Mouse (Mus musculus): Measurements from ENCODE around the gene 4930469K13Rik. TPM values are rescaled to one million over a fixed set of nuclear protein-coding genes. Genes with fewer than 3 reads are reported as not detected.

The 4930469K13Rik gene
- polyA plus RNA-seq, 1 experiment from 2014 or later, result not detected

DNA sequence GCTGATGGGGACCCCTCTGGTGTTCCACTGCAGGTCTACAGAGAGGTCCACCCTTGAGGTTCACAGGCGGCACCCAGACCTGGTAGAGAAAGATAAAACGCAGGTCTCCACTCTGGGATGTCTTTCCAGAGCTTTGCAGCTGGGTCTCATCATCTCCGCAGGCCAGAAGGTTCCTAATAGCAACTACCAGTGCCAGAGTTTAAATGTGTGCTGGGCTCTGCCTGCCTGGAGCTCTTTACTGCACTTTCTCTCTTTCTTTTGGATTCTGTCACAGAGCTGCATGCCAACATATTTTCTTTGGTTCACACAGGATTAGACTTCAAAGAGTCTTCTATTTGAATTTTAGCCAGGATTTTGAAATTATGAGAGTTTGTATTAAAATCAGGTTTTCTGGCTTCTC, 129.2 kb downstream of the 4930469K13Rik start:
- Histone ChIP-seq H3K36me3 (ENCODE audit: control insufficient read depth, insufficient read depth, low read length) (no peaks in the 10 kb centered on the region), H3K4me1 (ENCODE audit: control insufficient read depth, insufficient read depth, low read length) (no peaks in the 10 kb centered on the region), H3K27me3 (ENCODE audit: control insufficient read depth, insufficient read depth, low read depth, low read length) (no peaks in the 10 kb centered on the region), H3K4me2 (ENCODE audit: low read length) (no peak overlapping the region), H3K4me3 (ENCODE audit: low read depth, low read length) (no peak overlapping the region), H3K9me3 (replicated peaks; ENCODE audit: control insufficient read depth, low read length, poor library complexity, severe bottlenecking) (no peaks in the 10 kb centered on the region), H3K9ac (ENCODE audit: low read depth, low read length) (no peak overlapping the region), H3K27ac (ENCODE audit: low read length) (no peak overlapping the region)
- ATAC-seq, result no peak
- 88% methylated on average over 3 of the region's 3 CpGs for WGBS

DNA sequence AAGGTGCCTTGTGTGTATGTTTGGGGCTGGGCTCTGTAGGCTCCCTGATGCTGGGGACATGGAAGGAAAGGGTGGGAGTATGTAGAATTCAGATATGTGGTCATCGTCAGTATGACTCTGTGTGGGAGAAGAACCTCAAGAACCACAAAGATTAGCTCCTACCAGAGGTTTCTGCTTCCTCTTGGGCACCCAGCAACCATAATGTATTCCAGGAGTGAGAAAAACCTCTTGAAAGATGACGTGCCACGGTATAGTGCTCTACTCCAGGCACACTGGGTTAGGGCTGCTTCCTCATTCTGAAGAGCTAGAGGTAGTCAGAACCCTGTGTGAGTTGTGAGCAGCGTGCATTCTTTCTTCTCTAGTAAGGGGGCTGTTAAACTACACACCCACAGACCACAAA, 130.6 kb downstream of the 4930469K13Rik start:
- no peak for ATAC-seq
- Histone ChIP-seq H3K4me1 (ENCODE audit: control insufficient read depth, insufficient read depth, low read length) (no peaks in the 10 kb centered on the region), H3K27me3 (ENCODE audit: control insufficient read depth, insufficient read depth, low read depth, low read length) (no peaks in the 10 kb centered on the region), H3K27ac (ENCODE audit: low read length) (no peak overlapping the region), H3K9ac (ENCODE audit: low read depth, low read length) (no peak overlapping the region), H3K9me3 (replicated peaks; ENCODE audit: control insufficient read depth, low read length, poor library complexity, severe bottlenecking) (no peaks in the 10 kb centered on the region), H3K36me3 (ENCODE audit: control insufficient read depth, insufficient read depth, low read length) (no peaks in the 10 kb centered on the region), H3K4me3 (ENCODE audit: low read depth, low read length) (no peak overlapping the region), H3K4me2 (ENCODE audit: low read length) (no peak overlapping the region)
- WGBS, result 79% methylated on average over 4 of the region's 4 CpGs

DNA sequence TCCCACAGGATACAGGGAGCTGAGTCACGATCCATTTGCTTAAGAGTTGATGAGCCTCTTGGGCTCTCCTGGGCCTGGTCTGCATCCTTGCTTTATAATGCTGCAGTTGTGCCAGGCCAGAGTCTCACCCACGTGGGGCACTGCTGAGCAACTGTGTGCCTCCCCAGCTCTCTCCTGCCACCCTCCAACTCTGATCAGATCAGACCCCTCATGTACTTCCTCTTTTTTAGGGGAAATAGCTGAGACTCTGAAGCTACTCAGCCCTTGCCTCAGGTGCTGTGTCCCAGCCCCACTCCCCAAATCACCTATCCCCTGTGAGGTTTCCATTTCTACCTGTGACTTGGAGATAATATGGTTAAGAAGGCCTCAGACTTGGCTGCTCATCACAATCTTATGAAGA, 133.0 kb downstream of the 4930469K13Rik start:
- no peaks in the 10 kb centered on the region for H3K36me3 ChIP-seq (ENCODE audit: control insufficient read depth, insufficient read depth, low read length)
- no peak overlapping the region for H3K4me2 ChIP-seq (ENCODE audit: low read length)
- H3K27me3 ChIP-seq (ENCODE audit: control insufficient read depth, insufficient read depth, low read depth, low read length), result no peaks in the 10 kb centered on the region
- 65% methylated on average over 2 of the region's 2 CpGs for WGBS
- H3K4me1 ChIP-seq (ENCODE audit: control insufficient read depth, insufficient read depth, low read length), result no peaks in the 10 kb centered on the region
- no peak for ATAC-seq
- no peaks in the 10 kb centered on the region for H3K9me3 ChIP-seq (replicated peaks; ENCODE audit: control insufficient read depth, low read length, poor library complexity, severe bottlenecking)
- no peak overlapping the region for H3K27ac ChIP-seq (ENCODE audit: low read length)
- H3K4me3 ChIP-seq (ENCODE audit: low read depth, low read length), result no peak overlapping the region
- no peak overlapping the region for H3K9ac ChIP-seq (ENCODE audit: low read depth, low read length)

DNA sequence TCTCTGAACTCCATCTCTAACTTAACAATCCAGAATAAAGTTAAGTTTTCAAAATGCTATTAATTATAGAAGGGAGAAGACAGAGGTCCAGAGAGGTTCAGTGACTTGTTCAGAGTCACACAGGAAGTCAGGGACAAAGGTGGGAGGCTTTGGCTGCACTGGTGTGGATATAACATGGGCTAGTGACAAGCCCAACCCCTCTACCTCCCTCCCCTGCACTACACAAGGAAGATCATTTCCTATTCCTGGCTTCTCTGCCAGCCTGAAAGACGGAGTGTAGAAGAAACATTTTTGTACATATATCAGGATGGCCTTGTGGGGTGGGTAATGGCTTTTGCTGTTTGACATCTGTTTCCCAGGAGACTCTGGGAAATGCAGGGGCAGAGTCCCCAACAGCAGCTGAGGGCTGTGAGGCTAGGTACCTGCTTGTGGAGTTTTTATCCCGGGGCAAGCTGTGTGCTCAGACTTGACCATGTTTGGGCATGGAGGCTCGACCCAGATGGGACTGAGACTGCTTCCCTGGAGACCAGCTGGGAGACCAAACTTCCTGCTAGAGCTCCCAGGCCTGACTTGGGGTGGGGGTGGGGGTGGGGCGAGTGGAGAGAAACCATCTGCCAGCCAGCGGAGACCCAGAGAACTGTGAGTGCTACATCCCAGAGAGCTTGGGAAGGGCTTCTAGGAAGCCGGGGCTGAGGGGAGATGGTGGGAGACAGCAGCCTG, 135.5 kb downstream of the 4930469K13Rik start, which contains the start of gene Kcnmb1:
Gene Kcnmb1, plus strand, starts transcription at position 326 of the 720 bp plus-strand sequence.
- H3K36me3 ChIP-seq (ENCODE audit: control insufficient read depth, insufficient read depth, low read length), result no peaks in the 10 kb centered on the region
- H3K27me3 ChIP-seq (ENCODE audit: control insufficient read depth, insufficient read depth, low read depth, low read length), result no peaks in the 10 kb centered on the region
- no peak within 1 kb of the TSS for H3K9ac ChIP-seq (ENCODE audit: low read depth, low read length)
- no peaks in the 10 kb centered on the region for H3K4me1 ChIP-seq (ENCODE audit: control insufficient read depth, insufficient read depth, low read length)
- no peak within 1 kb of the TSS for H3K27ac ChIP-seq (ENCODE audit: low read length)
- no peak within 1 kb of the TSS for H3K4me2 ChIP-seq (ENCODE audit: low read length)
- no peak for ATAC-seq
- 52% methylated on average over 6 of the region's 6 CpGs for WGBS
- H3K9me3 ChIP-seq (replicated peaks; ENCODE audit: control insufficient read depth, low read length, poor library complexity, severe bottlenecking), result no peaks in the 10 kb centered on the region
- no peak within 1 kb of the TSS for H3K4me3 ChIP-seq (ENCODE audit: low read depth, low read length)

DNA sequence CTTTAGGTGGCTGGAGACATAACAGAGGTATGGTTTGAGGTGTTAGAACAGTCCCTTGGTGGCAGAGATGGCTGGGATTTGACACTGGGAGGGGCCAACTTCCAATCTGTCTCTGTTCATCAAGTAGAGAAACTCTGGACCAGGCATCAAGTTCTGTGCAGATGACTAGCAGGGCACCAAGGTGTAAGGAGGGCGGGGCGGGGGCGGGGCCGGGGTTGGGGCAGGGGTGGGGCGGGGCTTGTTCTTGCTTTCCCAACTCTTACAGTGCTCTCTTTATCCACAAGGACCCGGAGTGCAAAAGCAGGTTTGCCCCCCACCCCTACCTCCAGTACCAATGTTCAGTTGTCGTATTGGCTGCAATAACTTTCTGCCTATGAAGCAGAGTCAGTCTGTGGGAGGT, 136.2 kb downstream of the 4930469K13Rik start:
- 45% methylated on average over 7 of the region's 7 CpGs for WGBS
- H3K4me2 ChIP-seq (ENCODE audit: low read length), result no peak overlapping the region
- no peak for ATAC-seq
- no peaks in the 10 kb centered on the region for H3K4me1 ChIP-seq (ENCODE audit: control insufficient read depth, insufficient read depth, low read length)
- H3K36me3 ChIP-seq (ENCODE audit: control insufficient read depth, insufficient read depth, low read length), result no peaks in the 10 kb centered on the region
- no peak overlapping the region for H3K27ac ChIP-seq (ENCODE audit: low read length)
- H3K4me3 ChIP-seq (ENCODE audit: low read depth, low read length), result no peak overlapping the region
- no peak overlapping the region for H3K9ac ChIP-seq (ENCODE audit: low read depth, low read length)
- no peaks in the 10 kb centered on the region for H3K9me3 ChIP-seq (replicated peaks; ENCODE audit: control insufficient read depth, low read length, poor library complexity, severe bottlenecking)
- no peaks in the 10 kb centered on the region for H3K27me3 ChIP-seq (ENCODE audit: control insufficient read depth, insufficient read depth, low read depth, low read length)

DNA sequence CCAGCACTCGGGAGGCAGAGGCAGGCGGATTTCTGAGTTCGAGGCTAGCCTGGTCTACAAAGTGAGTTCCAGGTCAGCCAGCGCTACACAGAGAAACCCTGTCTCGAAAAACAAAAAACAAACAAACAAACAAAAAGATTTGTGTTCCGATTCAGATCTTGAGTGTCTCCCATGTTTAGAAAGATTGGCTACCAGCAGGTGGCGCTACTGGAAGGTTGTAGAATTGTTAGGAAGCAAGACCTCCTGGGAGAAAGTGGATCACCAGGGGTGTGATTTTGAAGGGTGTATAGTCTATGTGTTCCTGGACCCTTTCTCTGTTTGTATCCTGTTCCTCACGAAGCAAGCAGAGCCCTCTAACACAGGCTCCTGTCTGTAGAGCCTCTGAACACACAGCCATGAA, 139.6 kb downstream of the 4930469K13Rik start:
- no peak overlapping the region for H3K9ac ChIP-seq (ENCODE audit: low read depth, low read length)
- no peaks in the 10 kb centered on the region for H3K27me3 ChIP-seq (ENCODE audit: control insufficient read depth, insufficient read depth, low read depth, low read length)
- 89% methylated on average over 8 of the region's 8 CpGs for WGBS
- no peak overlapping the region for H3K4me3 ChIP-seq (ENCODE audit: low read depth, low read length)
- H3K9me3 ChIP-seq (replicated peaks; ENCODE audit: control insufficient read depth, low read length, poor library complexity, severe bottlenecking), result no peaks in the 10 kb centered on the region
- no peak overlapping the region for H3K4me2 ChIP-seq (ENCODE audit: low read length)
- H3K4me1 ChIP-seq (ENCODE audit: control insufficient read depth, insufficient read depth, low read length), result no peaks in the 10 kb centered on the region
- no peaks in the 10 kb centered on the region for H3K36me3 ChIP-seq (ENCODE audit: control insufficient read depth, insufficient read depth, low read length)
- H3K27ac ChIP-seq (ENCODE audit: low read length), result no peak overlapping the region
- ATAC-seq, result no peak

DNA sequence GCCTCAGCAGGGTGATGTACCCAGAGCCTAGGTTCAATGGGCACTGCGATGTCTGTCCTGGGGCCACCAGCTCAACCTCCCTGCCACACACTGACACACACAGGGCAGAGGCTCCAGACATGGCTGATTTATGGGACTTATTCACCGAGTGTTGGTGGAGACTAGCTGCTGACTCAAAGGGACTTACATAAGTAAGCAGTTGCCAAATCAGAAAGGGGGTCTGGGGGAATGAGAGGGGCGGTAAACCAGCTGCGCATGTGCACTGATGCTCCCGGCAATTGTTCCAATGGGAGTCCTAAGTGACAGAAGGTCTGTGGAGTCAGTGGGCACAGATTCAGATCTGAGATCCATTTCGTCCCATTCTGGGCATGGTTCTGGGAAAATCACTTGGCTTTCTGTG, 140.8 kb downstream of the 4930469K13Rik start:
- H3K4me3 ChIP-seq (ENCODE audit: low read depth, low read length), result no peak overlapping the region
- no peak overlapping the region for H3K9ac ChIP-seq (ENCODE audit: low read depth, low read length)
- no peak for ATAC-seq
- H3K36me3 ChIP-seq (ENCODE audit: control insufficient read depth, insufficient read depth, low read length), result no peaks in the 10 kb centered on the region
- H3K4me1 ChIP-seq (ENCODE audit: control insufficient read depth, insufficient read depth, low read length), result no peaks in the 10 kb centered on the region
- no peaks in the 10 kb centered on the region for H3K27me3 ChIP-seq (ENCODE audit: control insufficient read depth, insufficient read depth, low read depth, low read length)
- 89% methylated on average over 6 of the region's 6 CpGs for WGBS
- H3K27ac ChIP-seq (ENCODE audit: low read length), result no peak overlapping the region
- H3K4me2 ChIP-seq (ENCODE audit: low read length), result no peak overlapping the region
- no peaks in the 10 kb centered on the region for H3K9me3 ChIP-seq (replicated peaks; ENCODE audit: control insufficient read depth, low read length, poor library complexity, severe bottlenecking)

DNA sequence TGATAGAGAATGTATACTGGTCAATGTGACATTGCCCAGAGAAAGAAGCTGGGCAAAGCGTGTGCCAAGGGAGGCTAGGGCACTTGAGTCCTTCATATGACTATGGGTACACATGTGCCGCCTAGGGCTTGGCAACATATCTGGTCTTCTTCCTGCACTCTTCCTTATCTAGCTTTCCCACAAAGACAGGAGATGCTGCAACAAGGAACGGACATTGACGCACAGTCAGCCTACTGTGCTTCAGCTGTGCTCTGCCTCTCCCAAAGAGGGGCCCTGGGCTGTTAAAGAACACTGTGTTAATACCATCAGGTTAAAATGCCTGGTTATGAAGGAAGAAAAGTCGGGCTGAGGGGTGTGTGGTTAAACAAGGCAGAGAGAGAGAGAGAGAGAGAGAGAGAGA, 141.7 kb downstream of the 4930469K13Rik start:
- Histone ChIP-seq H3K4me2 (ENCODE audit: low read length) (no peak overlapping the region), H3K36me3 (ENCODE audit: control insufficient read depth, insufficient read depth, low read length) (no peaks in the 10 kb centered on the region), H3K27ac (ENCODE audit: low read length) (no peak overlapping the region), H3K9ac (ENCODE audit: low read depth, low read length) (no peak overlapping the region), H3K27me3 (ENCODE audit: control insufficient read depth, insufficient read depth, low read depth, low read length) (no peaks in the 10 kb centered on the region), H3K4me3 (ENCODE audit: low read depth, low read length) (no peak overlapping the region), H3K9me3 (replicated peaks; ENCODE audit: control insufficient read depth, low read length, poor library complexity, severe bottlenecking) (no peaks in the 10 kb centered on the region), H3K4me1 (ENCODE audit: control insufficient read depth, insufficient read depth, low read length) (no peaks in the 10 kb centered on the region)
- ATAC-seq, result no peak
- WGBS, result 93% methylated on average over 5 of the region's 5 CpGs

DNA sequence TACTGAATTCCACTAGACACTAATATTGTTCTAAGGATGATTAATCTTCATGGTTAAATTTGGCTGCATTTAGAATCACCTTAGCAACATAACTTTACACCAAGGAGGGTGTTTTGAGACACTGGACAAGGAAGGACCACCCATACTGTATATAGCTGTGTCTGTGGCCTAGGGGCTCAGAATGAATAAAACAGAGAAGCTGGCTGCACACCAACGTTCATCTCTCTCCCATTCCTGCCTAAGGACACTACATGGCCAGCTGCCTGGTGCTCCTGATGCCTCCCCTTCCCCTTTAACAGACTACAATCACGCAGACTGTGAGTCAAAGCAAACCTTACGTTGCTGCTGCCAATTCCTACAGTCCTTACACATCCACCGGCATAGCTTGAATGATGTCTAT, 142.4 kb downstream of the 4930469K13Rik start:
- Histone ChIP-seq H3K27me3 (ENCODE audit: control insufficient read depth, insufficient read depth, low read depth, low read length) (no peaks in the 10 kb centered on the region), H3K4me1 (ENCODE audit: control insufficient read depth, insufficient read depth, low read length) (no peaks in the 10 kb centered on the region; the same call in 1 of the 2 replicates), H3K4me2 (ENCODE audit: low read length) (no peak overlapping the region), H3K9me3 (replicated peaks; ENCODE audit: control insufficient read depth, low read length, poor library complexity, severe bottlenecking) (no peaks in the 10 kb centered on the region), H3K27ac (ENCODE audit: low read length) (no peak overlapping the region), H3K9ac (ENCODE audit: low read depth, low read length) (no peak overlapping the region), H3K36me3 (ENCODE audit: control insufficient read depth, insufficient read depth, low read length) (no peaks in the 10 kb centered on the region), H3K4me3 (ENCODE audit: low read depth, low read length) (no peak overlapping the region)
- ATAC-seq, result no peak
- WGBS, result 75% methylated on average over 4 of the region's 4 CpGs

Measured in midbrain, embryonic 16.5 days (tissue).